Mouse (Mus musculus) lung, postnatal 25 days (tissue): ENCODE measurements around the gene Myt1l.

ENCODE experiments used
- DNase-seq: peaks from one replicate; pipeline ENCODE4 v3.0.0; 2022; ENCODE audit warnings: low spot score

The Myt1l gene

DNA sequence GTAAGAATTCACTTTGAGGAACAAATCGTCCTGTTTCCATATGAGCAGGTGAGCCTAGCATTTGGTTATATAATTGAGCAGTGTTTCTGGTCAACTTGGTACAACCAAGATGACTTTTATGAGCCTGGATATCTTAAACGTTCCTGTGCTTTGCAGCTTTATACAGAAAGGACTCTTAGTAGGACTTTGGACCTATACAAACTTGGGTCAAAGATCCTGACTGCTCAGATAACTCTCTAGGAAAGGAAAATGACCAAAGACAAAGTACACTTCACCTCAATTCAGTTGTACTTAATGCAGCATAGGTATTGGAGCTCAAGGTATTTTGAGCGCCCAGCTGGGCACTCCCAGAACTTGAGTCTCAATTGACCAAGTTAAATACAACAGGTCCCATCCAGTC is 388.0 kb downstream of the Myt1l start:
- no peak for DNase-seq

DNA sequence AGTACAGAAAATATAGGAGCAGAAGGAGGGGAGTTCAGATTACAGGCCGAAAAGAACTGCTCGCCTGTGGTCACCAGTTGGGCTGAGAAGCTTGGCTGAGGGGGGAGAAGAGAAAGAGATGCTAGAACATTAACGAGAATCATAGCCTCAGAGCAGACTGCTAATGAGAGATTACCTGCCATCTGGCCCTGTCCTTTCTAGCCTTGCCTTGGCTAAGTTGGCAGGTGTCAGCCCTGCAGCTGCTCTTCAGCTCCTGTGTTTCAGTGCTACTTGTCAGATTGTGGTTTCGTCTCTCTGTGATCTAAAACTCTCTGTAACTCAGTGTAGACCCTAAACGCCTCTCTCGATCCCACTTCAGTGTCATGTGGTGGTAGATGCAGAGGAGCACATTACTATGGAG is 388.6 kb downstream of the Myt1l start:
- no peak for DNase-seq

DNA sequence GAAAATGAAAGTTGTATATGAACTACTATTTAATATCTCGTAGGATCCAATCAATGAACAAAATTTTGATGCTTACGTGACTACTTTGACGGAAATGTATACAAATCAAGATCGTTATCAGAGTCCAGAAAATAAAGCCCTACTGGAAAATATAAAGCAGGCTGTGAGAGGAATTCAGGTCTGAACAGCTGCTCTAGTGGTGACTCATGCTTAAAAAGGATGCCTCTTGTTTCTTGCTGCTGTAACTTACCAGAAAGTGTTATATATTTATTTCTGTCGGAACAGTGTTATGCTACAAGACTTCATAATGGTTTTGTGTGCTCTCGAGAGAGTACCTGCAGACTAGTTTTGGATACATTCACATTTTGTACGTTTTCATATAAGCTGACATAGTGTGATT is 392.1 kb downstream of the Myt1l start:
- DNase-seq, result no peak

DNA sequence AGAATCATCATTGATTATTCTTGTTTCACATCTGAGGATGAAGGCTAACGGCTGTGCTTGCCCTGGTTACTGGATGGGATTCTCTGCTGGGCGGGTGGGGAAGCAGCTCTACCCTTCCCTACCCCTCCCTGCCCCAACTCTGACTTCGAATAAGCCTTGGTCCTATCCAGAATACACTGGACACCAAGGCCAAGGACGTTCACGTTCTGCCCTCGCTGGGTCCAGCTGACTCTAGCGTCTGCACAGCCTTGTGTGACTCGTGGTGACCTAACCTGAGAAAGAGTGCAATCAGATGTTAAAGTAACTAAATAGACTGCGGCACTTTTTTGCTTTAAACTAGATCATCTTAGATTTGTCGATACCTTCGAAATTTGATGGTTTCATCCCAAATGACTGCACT is 393.3 kb downstream of the Myt1l start:
- DNase-seq, result no peak

DNA sequence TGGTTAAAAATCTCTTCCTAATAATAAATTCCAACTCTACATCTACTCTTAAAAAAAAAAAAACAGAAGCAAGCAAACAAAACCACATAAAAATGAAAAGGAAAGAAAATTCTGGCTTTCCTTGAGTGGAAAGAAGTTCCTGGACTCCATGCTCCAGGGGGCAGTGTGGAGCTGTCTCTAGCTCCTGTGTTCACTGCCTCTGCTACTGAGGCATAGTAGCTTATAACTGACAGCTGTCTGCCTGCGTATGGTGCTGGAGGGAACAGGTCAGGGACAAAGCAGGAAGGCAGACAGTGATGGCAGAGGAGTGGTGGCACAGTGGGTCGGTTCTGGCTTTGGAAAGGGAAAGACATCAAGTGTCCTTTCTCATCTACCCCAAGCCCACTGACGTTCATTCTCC is 398.7 kb downstream of the Myt1l start:
- peak; percentile 59 for DNase-seq

DNA sequence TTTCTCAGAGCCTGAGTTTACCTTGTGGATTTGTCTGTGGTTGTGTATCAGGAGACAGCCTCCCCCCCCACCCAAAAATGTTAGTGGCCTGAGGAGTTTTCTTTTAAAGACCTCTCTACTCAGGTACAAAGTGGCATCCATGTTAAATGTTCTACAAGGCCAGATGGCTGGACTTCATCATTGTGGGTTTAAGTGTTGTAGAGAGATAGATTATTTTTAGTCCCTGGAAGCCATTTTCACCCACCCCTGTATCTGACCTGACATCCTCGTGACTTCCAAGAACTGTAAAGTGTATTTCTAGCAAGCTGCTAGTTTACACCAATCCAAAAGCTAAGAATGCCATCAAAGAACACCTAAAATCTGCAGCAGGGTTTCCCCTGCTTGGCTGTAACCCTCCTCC is 402.4 kb downstream of the Myt1l start:
- DNase-seq, result no peak

DNA sequence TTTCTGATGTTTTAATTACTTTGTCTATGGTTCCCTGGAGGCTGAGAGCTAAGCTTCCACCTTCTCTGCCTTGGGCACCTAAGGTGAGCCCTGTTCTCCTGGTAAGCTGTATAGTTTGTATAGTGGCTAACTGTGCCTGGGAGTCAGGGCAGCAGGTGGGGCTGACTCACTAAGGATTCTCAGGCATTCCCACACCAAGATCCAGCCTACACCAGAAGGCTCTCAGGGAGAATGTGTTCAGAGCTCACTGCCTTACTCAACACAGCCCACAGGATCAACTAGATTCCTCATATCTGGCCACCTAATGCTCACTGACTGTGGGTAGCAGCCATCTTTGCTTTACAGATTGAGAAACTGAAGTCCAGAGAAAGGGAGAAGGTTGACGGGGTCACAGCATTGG is 404.8 kb downstream of the Myt1l start:
- no peak for DNase-seq

DNA sequence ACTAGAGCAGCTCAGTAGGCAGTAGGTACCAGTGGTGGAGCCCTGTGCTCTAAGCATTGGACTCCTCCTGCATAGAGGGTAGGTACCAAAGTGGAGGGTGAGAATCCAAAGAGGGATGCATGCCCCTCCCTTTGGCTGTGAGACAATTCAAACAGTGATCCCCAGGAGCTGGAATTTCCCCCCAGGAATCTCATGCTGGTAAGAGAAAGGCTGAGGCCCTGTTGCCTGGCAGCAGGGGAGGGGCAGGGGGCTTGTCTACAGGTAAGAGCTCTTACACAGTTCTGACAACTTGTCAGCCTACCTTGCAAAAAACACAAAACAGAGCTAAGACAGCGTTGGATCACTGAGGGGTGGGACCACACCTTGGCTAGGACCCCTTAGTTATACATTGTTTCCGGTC is 405.3 kb downstream of the Myt1l start:
- DNase-seq, result no peak

DNA sequence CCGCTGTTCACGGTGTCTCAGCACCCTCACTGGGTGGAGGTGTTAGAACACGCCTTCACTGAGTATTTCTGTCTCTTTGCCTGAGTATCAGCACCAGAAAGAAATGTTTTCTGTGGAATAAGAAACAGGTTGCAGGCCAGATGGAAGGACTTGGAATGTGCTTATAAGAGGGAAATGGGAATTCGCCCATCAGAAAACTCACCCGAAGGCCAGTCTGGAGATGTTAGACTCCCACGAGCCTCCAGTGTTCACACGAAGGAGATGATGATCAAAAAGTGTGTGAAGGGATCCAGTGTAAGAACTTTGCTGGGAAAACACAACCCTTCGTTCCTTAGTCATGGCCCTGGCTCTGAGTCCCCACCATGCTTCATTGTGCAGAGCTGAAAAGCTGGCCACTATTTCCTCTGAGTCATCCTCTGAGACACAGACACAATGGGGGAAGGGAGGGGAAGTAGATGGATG is 406.0 kb downstream of the Myt1l start:
- no peak for DNase-seq

DNA sequence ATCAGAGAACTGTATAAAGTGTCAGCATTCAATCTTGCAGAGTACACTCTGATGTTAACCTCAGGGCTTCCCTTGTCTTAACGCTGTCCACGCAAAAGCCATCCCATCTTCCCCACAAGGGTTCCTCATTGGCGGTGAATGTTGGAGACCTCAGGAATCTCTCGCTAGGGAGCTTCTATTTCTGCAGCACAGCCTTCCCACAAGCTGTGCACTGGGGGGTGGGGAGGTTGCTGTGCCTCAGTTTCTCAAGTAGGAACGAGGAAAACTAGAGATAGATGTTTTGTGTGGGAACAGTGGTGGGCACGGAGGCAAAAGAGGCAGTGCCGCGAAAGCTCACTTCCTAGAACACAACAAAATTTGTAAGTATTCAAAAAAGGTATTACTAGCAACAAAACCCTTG is 409.1 kb downstream of the Myt1l start, which contains the start of gene Pxdn:
Gene Pxdn (plus strand): TSS at position 301 of the 400 bp plus-strand sequence.
- no peak for DNase-seq

DNA sequence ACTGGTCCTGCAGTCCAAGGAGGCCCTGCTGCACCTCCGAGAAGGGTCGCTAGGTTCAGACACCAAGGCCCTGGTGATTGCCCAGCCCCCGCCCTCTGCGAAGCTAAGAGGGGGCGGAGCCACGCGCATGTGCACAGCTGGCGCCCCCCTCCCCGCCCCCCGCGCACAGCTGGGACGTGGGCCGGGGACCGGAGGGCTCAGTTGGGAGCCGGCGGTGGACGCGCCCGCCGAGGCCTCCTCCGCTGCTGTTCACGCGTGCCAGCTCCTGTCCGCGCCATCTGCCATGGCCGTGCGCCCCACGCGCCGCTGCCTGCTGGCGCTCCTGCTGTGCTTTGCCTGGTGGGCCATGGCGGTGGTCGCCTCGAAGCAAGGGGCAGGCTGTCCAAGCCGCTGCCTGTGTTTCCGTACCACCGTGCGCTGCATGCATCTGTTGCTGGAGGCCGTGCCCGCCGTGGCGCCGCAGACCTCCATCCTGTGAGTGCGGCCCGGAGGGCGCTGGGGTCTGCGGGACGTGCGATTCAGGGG is 409.7 kb downstream of the Myt1l start:
- DNase-seq, result peak; percentile 43

DNA sequence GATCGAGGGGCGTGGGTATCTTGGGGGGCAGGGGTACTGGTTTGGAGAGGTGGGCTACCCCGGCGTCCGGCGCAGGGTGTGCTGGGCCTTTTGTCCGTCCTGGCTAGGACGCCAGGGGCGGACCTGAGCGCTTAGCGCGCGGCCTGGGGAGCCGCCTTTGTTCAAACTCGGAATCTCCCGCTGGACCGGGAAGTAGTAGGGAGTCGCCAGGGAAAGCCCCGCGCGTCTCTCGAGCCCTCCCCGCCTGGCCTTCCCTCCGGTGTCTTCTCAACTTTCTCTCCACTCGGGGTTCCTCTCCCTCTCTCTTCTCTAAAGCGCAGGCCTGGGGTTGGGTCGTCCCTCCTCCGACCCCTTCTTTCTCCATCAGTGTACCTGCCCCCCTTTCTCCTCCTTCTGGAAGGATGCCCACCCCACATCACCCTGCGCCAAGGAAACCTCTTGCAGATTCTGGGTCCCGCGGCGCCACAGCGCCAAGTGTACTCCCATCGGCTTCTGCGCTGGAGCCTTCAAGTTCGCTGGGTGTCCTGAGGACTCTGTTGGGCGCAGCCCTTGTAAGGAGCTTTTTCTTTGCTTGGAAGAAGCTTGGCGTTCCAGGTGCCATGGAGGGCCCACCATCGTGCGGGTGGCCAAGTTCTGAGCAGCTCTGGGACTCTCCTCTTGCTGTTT is 410.3 kb downstream of the Myt1l start:
- DNase-seq, result peak; percentile 65

DNA sequence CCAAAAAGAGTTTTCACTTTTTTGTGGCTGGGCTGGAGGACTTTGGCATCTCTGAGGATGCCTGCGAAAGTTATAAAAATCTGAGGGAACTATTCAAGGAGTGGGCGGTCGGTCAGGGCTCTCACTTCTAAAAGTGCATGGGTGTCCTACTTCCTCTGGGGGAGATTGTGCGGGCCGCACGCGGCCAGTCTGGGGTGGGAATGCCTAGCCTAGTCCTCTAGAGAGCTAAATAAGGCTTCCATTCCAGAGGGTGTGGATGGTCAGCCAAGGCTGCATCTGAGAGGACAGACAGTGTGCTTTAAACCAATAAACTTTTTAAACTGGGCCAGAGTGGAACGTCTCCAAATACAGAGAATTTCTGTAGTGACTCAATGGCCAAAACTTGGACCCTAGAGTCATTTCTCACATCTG is 411.1 kb downstream of the Myt1l start:
- DNase-seq, result no peak

DNA sequence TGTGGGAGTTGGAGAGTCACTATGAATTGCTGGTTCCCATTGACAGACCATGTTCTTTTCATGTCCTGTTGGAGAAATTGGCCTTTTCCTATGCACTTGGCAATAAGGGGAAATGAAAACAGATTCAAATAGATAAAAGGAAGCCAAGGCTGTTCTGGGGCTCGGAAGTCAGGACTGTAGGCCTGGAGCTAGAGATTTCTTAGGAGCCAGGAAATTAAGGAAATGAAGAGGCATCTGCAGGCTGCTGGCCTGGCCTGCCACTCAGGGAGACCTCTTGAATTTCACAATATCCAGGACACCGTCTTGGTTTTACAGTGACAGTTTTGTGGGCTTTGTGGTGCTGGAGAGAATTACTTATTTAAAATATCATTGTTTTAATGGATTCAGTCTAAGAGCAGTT is 414.3 kb downstream of the Myt1l start:
- no peak for DNase-seq

DNA sequence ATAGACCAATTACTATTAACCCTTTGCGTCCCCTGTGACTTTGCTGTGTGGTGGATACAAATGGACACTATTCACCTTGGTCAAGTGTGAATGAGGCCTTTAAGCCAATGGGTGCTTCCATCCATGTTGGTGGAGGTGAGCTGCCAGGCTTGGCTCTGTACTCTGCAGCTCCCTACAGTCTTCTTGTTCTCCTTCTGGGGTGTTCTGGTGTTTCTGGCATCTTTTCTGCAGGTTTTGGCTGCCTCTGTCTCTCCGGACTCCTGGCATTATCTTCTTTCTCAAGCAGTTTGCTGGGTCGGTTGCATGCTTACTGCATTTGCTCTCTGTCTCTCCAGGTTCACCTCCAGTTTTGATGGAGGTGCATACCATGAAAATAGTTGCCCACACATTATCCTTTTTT is 416.5 kb downstream of the Myt1l start:
- DNase-seq, result no peak

DNA sequence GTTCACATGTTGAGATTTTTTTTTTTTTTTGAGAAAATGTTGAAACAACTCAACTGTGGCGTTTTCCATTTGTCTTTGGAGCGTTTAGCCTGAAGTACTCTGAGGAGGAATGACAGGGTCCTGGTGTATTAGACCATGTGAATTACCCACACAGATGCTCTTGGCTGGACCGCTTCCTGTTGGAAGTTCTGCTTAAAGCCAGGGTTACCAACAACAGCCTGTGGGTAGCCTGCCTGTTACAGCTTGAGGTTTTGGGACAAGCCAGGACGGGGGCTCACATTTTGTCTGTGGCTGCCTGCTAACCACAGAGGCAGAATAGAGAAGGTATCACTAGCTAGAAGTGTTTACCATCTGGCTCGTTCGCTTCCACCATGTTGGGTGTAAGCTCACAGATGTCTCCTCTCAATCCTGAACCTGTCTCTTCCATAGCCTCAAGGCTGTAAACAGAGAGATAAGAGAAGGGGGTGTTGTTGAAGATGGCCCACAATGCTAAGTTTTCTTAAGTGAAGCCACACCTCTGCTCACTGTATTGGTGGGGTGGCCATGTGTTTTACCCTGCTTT is 417.1 kb downstream of the Myt1l start:
- DNase-seq, result no peak

DNA sequence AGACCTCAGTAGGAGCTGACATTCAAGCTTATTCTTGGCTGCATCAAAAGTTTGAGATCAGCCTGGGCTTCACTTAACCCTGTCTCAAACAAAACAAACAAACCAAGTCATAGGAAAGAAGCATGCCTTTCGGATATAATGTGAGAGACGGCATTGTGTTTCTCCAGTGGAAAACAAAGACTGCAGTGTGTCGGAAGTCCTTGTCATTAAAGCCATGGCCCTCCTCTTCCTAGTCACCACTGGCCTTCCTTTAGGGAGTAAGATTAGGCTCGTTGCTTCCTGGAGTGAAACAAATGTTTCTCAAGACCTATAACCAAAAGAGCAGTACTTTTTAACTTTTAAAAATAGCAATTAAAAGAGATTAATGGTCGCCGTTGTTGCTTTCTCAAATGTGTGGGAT is 422.9 kb downstream of the Myt1l start:
- peak; percentile 42 for DNase-seq

DNA sequence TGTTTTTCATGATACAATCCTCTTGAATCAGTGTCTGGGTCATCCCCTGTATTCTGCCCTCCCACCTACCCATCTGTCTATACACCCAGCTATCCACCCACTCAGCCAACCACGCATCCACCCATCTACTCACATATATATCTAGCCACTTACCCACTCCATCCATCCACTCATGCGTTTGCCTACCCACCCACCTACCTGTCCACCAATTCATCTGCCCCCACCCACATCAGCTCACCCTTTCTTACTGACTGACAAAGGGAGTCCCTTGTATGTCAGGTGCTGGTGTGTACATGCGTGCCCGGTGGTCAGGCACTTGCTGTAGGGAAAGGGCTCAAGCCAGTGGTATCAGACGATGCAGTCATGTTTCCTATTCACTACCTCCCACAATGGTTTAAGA is 423.3 kb downstream of the Myt1l start:
- DNase-seq, result no peak

DNA sequence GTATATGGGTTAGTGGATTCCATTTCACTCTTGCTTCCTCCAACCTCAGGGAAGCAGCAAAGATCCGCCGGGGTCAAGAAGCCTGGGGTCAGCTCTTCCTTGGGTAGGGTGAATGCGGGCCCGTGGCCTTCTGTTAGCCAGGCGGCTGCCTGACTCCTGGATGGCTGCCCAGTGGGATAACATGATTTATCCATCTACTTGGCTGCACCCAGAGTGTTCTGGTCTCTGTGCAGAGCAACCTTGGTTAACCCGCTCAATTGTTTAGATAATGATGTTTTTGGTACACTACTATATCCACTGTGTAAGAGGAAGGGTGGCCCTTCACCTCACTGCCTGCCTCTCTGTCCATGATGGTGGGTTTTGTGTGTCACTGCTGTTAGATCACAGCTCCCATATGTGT is 423.9 kb downstream of the Myt1l start:
- peak; percentile 55 for DNase-seq

DNA sequence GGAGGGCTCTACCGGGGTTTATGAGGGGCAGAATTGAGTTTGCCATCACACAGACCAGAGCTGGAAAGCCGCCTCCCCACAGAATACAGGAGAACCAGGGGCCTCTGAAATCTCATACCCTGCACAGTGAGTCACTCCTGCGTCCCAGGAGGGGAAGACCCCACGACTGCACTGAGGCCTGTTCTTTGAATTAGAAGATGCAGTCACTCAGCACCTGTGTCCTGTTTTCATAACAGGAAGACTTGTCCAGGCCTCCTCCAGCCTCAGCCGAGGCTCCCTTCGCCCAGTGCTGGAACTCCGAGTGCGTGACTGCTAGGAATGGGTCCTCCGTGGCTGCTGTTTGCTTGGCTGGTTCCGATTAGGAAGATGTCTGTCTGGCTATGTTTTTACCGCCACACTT is 425.8 kb downstream of the Myt1l start:
- DNase-seq, result no peak

DNA sequence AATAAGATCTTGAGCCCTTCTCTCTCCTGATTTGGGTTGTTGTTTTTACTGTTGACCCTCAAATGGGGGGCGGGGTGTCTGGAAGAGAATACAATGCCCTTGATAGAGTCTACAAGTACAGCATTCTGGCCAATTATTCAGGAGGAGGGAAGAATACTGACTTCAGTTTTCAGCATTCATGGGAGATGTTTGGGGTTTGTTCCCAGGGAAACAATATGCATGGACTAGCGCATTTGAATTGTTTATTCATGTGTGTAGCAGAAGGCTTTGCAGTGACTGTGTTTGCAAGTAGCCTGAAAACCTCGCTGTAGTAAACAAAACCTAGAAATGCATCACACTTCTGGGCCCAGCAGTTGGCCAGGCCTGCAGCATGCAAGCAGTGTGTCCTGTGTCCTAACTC is 426.3 kb downstream of the Myt1l start:
- DNase-seq, result no peak

DNA sequence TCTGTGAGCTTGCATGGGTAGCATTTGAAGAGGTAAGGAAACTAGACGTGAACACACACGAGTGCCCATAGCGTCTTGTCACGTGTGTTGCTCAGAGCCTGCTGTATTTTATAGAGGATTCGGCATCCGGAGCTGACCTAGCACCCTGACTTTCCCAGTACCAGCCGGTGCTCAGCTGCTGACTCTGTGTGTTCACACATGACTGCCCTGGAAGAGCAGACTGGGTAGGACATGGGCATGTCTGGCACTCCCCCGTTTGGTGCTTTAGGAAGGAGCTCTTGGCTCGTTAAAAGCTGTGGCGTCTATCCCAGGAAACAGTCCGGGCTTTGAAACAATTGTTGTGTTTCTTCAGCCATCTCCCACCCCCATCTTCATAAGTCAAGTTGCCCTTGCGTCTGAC is 428.8 kb downstream of the Myt1l start:
- no peak for DNase-seq

DNA sequence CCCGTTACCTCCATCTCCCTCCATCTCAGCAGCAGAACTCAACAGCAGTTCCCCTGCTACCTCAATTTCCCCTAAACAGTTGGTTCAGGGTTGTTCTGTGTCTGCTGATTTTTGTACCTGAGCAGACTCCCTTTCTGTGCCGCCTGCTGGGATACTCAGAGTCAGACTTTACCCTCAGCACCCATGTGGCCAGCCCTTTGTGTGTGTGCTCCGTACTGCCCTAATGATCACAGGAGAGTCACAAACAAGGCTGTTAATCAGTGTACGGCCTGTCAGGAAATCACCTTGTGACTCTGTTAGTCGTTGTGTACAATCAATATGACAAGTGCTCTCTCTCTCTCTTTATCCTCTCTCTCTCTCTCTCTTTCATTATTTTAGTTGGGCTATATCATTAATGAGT is 430.5 kb downstream of the Myt1l start:
- no peak for DNase-seq

DNA sequence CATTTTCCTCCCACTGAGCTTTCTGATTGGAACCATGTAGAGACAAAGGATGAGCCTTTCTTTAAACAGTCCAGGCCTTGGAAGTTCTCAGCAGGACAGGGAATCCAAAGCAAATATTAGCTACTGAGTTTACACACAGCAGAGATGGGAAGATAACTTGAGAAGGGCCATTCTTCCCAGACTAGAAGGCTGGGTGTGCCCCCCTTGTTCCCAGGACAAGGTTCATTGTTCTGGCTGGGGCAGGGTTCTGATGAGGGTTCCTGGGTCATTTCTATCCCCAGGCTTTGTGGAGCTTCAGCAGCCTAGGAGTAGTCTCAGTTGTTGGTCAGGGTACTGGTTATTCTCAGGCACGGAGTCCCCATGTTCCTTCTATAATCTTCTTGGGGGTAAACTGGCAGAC is 432.9 kb downstream of the Myt1l start:
- peak; percentile 57 for DNase-seq
